Mouse (Mus musculus) urinary bladder, postnatal 10 days (tissue): ENCODE measurements around the gene Zfp750.

Source experiments
- DNase-seq: peaks from one replicate; pipeline ENCODE4 v3.0.0; 2022; ENCODE audit warnings: low spot score

Zfp750 gene

GRCm38 (mm10) chr11:121519131-121519530 is at the start of gene Zfp750:
Zfp750 (minus strand) TSS chr11:121519333.
- no peak for DNase-seq

GRCm38 (mm10) chr11:121564265-121564664 is 45.1 kb upstream of the Zfp750 start:
- no peak for DNase-seq

- no peak for DNase-seq
Observed at GRCm38 (mm10) chr11:121563312-121563711, 44.2 kb upstream of the Zfp750 start.

- no peak for DNase-seq
Observed at GRCm38 (mm10) chr11:121560294-121560663, 41.1 kb upstream of the Zfp750 start.

GRCm38 (mm10) chr11:121559527-121560293 is 40.6 kb upstream of the Zfp750 start:
- DNase-seq: no peak

- DNase-seq: no peak
Observed at GRCm38 (mm10) chr11:121558522-121558921, 39.4 kb upstream of the Zfp750 start.

GRCm38 (mm10) chr11:121557946-121558345 is 38.8 kb upstream of the Zfp750 start:
- no peak for DNase-seq

- no peak for DNase-seq
Observed at GRCm38 (mm10) chr11:121556727-121557126, 37.6 kb upstream of the Zfp750 start.

- no peak for DNase-seq
Observed at GRCm38 (mm10) chr11:121553458-121553857, 34.3 kb upstream of the Zfp750 start.

GRCm38 (mm10) chr11:121552846-121553457 is 33.8 kb upstream of the Zfp750 start:
- no peak for DNase-seq

GRCm38 (mm10) chr11:121552167-121552566 is 33.0 kb upstream of the Zfp750 start:
- no peak for DNase-seq

GRCm38 (mm10) chr11:121551206-121551799 is 32.2 kb upstream of the Zfp750 start:
- no peak for DNase-seq

GRCm38 (mm10) chr11:121549843-121550647 is 30.9 kb upstream of the Zfp750 start:
- DNase-seq: no peak

- no peak for DNase-seq
Observed at GRCm38 (mm10) chr11:121548996-121549842, 30.1 kb upstream of the Zfp750 start.

- no peak for DNase-seq
Observed at GRCm38 (mm10) chr11:121547925-121548324, 28.8 kb upstream of the Zfp750 start.

GRCm38 (mm10) chr11:121547234-121547633 is 28.1 kb upstream of the Zfp750 start:
- DNase-seq: no peak

GRCm38 (mm10) chr11:121545398-121546034 is 26.4 kb upstream of the Zfp750 start:
- no peak for DNase-seq

- DNase-seq: no peak
Observed at GRCm38 (mm10) chr11:121544755-121545397, 25.7 kb upstream of the Zfp750 start.

- DNase-seq: no peak
Observed at GRCm38 (mm10) chr11:121543922-121544321, 24.8 kb upstream of the Zfp750 start.

- DNase-seq: no peak
Observed at GRCm38 (mm10) chr11:121543287-121543856, 24.2 kb upstream of the Zfp750 start.
